Mouse (Mus musculus) thymus, postnatal 14 days (tissue): Measurements from ENCODE around the gene Numb.

ENCODE experiments used
- DNase-seq: peaks from one replicate; pipeline ENCODE4 v3.0.0; 2021

Gene Numb

GRCm38 (mm10) chr12:83848595-83849231 lies 73.0 kb downstream of the Numb start:
- DNase-seq: no peak

- no peak for DNase-seq
Measured at GRCm38 (mm10) chr12:83847877-83848276, 73.9 kb downstream of the Numb start.

DNA sequence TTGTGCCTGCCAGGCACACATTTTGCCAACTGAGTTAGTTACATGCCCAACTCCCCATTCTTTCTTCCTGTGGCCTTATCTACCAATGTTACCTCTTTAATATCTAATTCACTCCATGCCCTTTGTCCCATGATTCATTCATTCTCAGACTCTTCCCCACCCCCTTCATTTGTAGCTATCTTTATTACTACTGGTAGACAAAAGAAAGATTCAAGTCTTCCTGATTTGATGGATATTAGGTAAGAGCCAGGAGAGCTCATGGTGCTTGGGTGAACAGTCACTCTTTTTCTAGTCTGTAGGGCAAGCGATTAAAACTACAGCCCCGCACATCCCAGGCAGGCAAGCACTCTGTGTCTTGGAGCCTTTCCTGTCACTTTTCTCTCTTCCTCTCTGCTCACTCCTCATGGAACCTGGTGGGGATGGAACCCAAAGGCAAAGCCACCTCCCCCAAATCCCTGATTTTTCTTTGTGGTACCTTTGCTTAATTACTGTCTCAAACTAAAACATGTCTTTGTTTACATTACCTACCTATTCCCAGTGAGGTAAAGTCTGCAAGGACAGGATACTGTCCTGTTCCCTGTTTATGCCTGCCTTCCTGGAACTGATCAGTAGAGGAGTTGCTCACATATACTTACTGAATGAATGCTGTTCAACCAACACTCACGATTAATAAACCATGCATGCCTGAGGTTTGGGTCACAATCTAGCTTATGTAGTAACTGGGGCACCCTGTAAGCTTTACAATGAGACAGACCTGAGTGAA lies 78.9 kb downstream of the Numb start:
- DNase-seq: no peak

GRCm38 (mm10) chr12:83841409-83842190 lies 80.1 kb downstream of the Numb start:
- DNase-seq: no peak

GRCm38 (mm10) chr12:83833979-83834378 lies 87.8 kb downstream of the Numb start:
- DNase-seq: no peak

GRCm38 (mm10) chr12:83830424-83830823 lies 91.3 kb downstream of the Numb start:
- no peak for DNase-seq

GRCm38 (mm10) chr12:83816616-83817015 lies 105.1 kb downstream of the Numb start:
- no peak for DNase-seq

- DNase-seq: no peak
Measured at GRCm38 (mm10) chr12:83811901-83812300, 109.8 kb downstream of the Numb start.

DNA sequence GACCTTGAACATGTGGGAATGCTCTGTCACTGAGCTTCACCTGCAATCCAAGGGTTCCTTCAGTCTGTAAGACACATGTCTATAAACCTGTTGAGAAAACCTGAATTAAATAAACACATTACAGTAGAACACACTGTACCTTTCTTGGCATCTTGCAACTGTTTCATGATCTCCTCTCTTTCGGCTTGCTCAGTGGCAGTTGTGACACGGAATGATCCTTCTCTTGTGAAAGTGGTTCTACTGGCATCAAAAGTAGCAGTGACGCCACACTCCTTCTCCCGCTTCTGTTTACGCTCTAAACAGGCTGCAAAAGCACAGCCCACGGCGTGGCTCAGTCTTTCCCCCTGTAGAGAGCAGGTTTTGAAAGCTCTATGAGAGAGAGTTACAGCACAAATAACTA lies 118.1 kb downstream of the Numb start:
- no peak for DNase-seq

DNA sequence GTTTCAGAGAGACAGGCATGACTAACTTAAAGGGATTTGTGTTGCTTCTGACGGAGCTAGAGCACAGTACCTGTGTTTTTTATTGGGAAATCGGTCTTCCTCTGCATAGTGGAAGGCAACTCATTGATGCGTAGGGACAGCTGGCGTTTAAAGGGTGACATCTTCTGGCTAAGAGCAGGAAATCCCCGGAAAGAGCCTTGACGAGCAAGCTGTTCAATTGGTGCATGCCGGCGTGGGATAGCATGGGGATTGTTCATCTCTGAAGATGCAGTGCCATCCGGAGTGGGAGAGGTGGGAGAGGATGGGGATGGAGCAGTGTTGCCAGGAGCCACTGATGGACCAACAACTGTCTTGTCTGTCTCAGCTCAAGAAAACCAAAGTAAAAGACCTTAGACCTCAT lies 120.8 kb downstream of the Numb start:
- no peak for DNase-seq

DNA sequence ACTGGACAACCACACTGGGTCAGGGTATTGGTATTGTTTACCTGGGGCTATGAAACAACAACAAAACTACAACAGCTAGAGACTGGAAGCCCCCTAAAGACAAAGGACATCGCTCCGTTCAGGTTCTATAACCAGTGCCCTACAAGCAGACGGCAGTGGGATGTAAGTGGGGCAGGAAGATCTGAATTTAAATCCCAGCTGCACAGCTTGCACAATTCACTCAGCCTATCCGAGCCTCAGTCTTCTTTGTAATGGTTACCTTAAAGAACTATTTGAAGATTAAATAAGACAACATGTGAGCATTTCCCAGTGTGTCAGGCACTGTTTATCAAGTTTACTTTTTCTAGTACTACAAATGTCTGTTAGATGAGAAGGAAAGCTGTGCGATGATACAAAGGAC lies 123.4 kb downstream of the Numb start:
- DNase-seq: no peak

GRCm38 (mm10) chr12:83795586-83795985 lies 126.1 kb downstream of the Numb start:
- DNase-seq: no peak

- no peak for DNase-seq
Measured at GRCm38 (mm10) chr12:83795051-83795450, 126.7 kb downstream of the Numb start.

- no peak for DNase-seq
Measured at GRCm38 (mm10) chr12:83792706-83793410, 128.9 kb downstream of the Numb start.

DNA sequence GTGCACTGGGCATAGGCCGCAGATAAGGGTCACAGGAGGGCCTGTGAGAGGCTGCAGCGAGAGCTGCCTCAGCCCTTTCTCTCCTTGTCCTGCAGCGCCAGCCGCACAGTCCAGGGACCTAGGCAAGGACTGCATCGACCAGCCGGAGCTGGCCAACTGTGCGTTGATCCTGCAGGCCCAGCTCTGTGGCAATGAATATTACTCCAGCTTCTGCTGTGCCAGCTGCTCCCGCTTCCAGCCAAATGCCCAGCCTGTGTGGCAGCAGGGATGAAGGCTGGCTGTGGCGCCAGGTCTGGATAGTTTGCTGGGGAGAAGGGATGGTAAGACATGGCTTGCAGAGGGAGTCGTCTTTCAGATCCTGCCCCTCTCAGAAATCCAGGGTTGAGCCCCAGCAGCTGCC lies 130.0 kb downstream of the Numb start:
- DNase-seq: no peak

GRCm38 (mm10) chr12:83790749-83791148 lies 131.0 kb downstream of the Numb start:
- DNase-seq: no peak

DNA sequence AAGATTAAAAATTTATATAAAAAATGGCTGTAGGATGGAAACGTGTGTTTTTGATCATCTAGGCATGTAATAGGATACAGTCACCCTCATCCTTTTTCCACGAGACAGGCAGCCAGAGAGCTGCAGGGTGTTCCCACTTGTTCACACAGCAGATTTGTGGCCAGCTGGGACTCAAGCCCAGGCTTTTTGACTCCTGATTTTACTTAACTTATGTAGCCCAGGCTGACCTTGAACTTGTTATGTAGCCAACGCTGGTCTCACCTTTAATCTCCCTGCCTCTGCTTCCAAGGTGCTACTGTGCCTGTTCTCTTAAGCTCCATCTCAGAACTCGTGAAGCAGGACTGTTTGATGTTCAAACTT lies 132.0 kb downstream of the Numb start:
- no peak for DNase-seq

DNA sequence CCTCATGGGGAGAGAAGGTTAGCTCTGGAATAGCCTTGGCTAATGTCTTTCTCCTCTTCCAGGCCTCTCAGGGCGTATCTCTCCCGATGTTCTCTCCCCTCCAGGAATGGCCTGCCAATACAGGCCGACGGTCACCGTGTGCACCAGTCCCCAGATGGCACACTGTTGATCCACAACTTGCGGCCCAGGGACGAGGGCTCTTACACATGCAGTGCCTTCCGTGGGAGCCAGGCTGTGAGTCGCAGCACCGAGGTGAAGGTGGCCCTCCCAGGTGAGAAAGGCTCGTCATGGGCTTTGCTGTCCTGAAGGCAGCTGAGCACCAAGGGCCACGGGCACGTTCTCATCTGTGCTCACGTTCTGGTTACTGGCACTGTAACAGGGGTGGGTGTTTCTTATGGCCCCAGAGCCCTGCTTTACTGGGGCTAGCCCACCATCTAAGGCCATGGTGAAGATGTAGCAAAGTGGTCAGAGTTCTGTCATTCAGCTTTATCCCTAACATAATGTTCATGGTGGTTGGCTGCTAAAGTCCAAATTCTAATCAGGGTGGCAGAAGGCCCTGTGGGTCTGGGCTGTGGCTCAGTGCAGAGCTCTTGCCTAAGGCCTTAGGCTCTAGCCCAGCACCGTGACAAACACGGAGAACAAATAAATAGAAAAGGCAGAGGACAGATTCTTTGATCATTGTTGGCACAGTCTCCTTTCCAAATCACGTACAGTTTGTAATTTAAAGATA lies 132.5 kb downstream of the Numb start:
- DNase-seq: no peak

DNA sequence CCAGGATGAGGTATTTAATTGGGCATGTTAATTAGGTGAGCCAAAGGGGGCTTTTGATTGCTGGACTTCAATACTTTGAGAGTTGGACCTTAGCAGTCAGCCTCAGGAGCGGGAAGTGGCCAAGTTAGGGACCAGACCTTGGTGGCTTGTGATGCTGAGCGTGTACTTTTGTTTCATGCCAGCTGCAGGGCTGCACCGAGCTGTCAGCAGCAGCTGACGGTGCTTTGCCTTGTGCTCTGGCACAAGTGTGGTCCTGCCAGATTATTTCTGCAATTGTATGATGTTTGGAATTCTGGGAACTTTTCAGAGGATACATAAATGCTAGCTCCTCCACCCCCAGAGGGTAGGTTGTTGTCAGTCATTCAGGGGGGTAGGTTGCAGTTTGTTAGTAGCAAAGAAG lies 136.4 kb downstream of the Numb start:
- DNase-seq: no peak

- DNase-seq: no peak
Measured at GRCm38 (mm10) chr12:83782669-83783068, 139.1 kb downstream of the Numb start.

- DNase-seq: no peak
Measured at GRCm38 (mm10) chr12:83781640-83782278, 140.0 kb downstream of the Numb start.

DNA sequence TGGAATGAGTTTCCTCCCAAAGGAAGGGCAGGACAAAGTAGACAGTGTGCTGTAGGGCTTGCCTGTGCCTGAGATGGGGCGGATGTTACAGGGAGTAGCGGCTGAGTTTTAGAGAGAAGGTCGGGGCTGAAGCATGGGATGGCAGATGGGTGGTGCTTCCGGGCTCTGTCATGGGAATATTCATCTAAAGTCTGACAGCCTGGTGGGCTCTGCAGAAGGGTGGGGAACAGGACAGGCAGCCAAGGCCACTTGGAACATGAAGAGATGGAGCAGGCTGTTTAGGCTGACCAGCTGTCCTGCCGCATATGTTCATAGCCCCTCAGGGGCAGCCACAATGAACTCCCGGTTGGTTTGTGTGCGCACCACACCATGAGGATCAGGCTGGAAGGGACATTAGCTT lies 140.5 kb downstream of the Numb start:
- DNase-seq: no peak
